Mouse (Mus musculus) E14TG2a.4 (cell line): ENCODE results near the gene Npas3.

ENCODE experiments used
- CTCF ChIP-seq: conservative IDR thresholded peaks from 2 replicates; pipeline ENCODE4 v1.5.1; 2014; ENCODE audit warnings: low read length
- NANOG ChIP-seq: IDR thresholded peaks from 2 replicates; pipeline ENCODE4 v1.6.1; 2014; ENCODE audit warnings: borderline replicate concordance, low read length, mixed read lengths
- POU5F1 ChIP-seq: IDR thresholded peaks from 2 replicates; pipeline ENCODE4 v1.6.1; 2014; ENCODE audit warnings: low read length, borderline replicate concordance

DNA sequence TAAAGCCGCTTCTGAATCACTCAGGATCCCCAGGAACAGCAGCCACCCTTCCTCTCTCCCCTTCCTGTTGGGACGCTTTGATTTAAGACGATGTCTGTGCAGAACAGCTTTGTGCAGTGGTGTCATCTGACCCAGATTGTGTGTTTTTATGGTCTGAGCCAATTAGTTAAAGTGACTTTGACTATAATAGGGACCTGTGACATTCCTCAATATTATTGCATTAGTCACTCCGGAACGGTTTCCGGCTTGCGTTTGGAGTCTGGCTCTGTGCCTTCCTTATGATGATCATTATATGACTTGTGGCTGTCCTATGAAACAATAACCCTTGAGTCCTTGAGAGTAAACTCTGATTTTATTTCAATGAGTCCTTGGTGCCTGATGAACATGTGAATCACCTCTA, 735.5 kb downstream of the Npas3 start:
- no peak for TF ChIP-seq CTCF
- TF ChIP-seq POU5F1 = no peak
- TF ChIP-seq NANOG = no peak
